Mouse (Mus musculus) CH12.LX (cell line): ENCODE results near the gene Rexo1. TPM values are rescaled to one million over a fixed set of nuclear protein-coding genes. Genes with fewer than 3 reads are reported as not detected.
A peak's percentile ranks its signal among the peaks of the same experiment; 100 is the strongest.

Experiments
- DNase-seq: peaks from one replicate; pipeline ENCODE4 v3.0.0-alpha.2; 2013; ENCODE audit errors: extremely low read depth
- H3K27ac ChIP-seq: 2 replicates; pipeline ENCODE4 v1.5.1; 2012; ENCODE audit warnings: low read depth, mild to moderate bottlenecking, control low read depth, moderate library complexity; ENCODE audit not compliant: insufficient read depth
- H3K27me3 ChIP-seq: replicated peaks from 2 replicates; pipeline ENCODE3; 2012; ENCODE audit warnings: inconsistent platforms
- H3K36me3 ChIP-seq, 2 experiments: replicated peaks in 1 of 2; 2 replicates each; pipeline versions ENCODE3 to v1.6.1; 2012; ENCODE audit warnings: inconsistent platforms in 1 of 2, low read length in 1 of 2, mild to moderate bottlenecking in 1 of 2, mixed read lengths in 1 of 2, moderate library complexity in 1 of 2; ENCODE audit not compliant: control insufficient read depth in 1 of 2, insufficient read depth in 1 of 2
- H3K4me1 ChIP-seq, 2 experiments: 2 replicates each; pipeline ENCODE4 v1.6.1; 2012; ENCODE audit warnings: inconsistent platforms in 1 of 2, moderate library complexity in 1 of 2; ENCODE audit not compliant: insufficient read depth in 2 of 2, control insufficient read depth in 1 of 2
- H3K4me2 ChIP-seq: 2 replicates; pipeline ENCODE4 v1.6.1; 2012; ENCODE audit warnings: low read depth, mild to moderate bottlenecking, control low read depth; ENCODE audit not compliant: poor library complexity, insufficient read depth, severe bottlenecking
- H3K4me3 ChIP-seq, 3 experiments: fragments of 150-350 bp in 1 of 3; sonication (generic) in 1 of 3; replicated peaks in 1 of 3; 2 replicates each; pipeline versions ENCODE3 to v1.5.1; 2011 to 2012; ENCODE audit warnings: low read depth in 2 of 3, low read length in 2 of 3, mild to moderate bottlenecking in 2 of 3, moderate library complexity in 2 of 3, control low read depth in 1 of 3, improper control_type of control experiment in 1 of 3, inconsistent platforms in 1 of 3, mixed read lengths in 1 of 3; ENCODE audit not compliant: poor library complexity in 1 of 3
- H3K79me2 ChIP-seq: replicated peaks from 2 replicates; pipeline ENCODE4 v1.6.1; 2012; ENCODE audit warnings: mild to moderate bottlenecking, moderate library complexity; ENCODE audit not compliant: control insufficient read depth, poor library complexity, insufficient read depth, severe bottlenecking; ENCODE audit errors: extremely low read depth
- H3K9ac ChIP-seq: 2 replicates; pipeline ENCODE4 v1.6.1; 2012; ENCODE audit warnings: low read depth, mild to moderate bottlenecking, control low read depth, moderate library complexity; ENCODE audit not compliant: insufficient read depth
- H3K9me3 ChIP-seq: replicated peaks from 2 replicates; pipeline ENCODE3; 2012; ENCODE audit warnings: low read length, inconsistent platforms, mixed read lengths
- CHD1 ChIP-seq: IDR thresholded peaks from 2 replicates; pipeline ENCODE4 v1.6.1; 2012; ENCODE audit warnings: low read depth, low read length, improper control_type of control experiment, inconsistent platforms
- CHD2 ChIP-seq: IDR thresholded peaks from 2 replicates; pipeline ENCODE4 v1.6.1; 2011; ENCODE audit warnings: low read length, improper control_type of control experiment
- CTCF ChIP-seq, 2 experiments: IDR thresholded peaks in 1 of 2; conservative IDR thresholded peaks in 1 of 2; 2 replicates each; pipeline ENCODE4 v1.5.1; 2011 to 2012; ENCODE audit warnings: low read depth in 2 of 2, low read length in 2 of 2, improper control_type of control experiment in 1 of 2, inconsistent platforms in 1 of 2, mild to moderate bottlenecking in 1 of 2, moderate library complexity in 1 of 2
- E2F4 ChIP-seq: IDR thresholded peaks from 2 replicates; pipeline ENCODE4 v1.6.1; 2011; ENCODE audit warnings: low read depth, low read length, improper control_type of control experiment; ENCODE audit not compliant: insufficient replicate concordance
- ETS1 ChIP-seq: conservative IDR thresholded peaks from 2 replicates; pipeline ENCODE4 v1.6.1; 2012; ENCODE audit warnings: low read depth, mild to moderate bottlenecking, inconsistent platforms, low read length, improper control_type of control experiment, moderate library complexity
- HCFC1 ChIP-seq: IDR thresholded peaks from 2 replicates; pipeline ENCODE4 v1.6.1; 2012; ENCODE audit warnings: low read depth, mild to moderate bottlenecking, inconsistent platforms, low read length, improper control_type of control experiment
- IRF4 ChIP-seq: IDR thresholded peaks from 2 replicates; pipeline ENCODE4 v1.6.1; 2014; ENCODE audit warnings: low read depth, mild to moderate bottlenecking, inconsistent platforms, low read length, improper control_type of control experiment
- JUN ChIP-seq: IDR thresholded peaks from 2 replicates; pipeline ENCODE4 v1.6.1; 2011; ENCODE audit warnings: low read depth, mild to moderate bottlenecking, low read length, improper control_type of control experiment, moderate library complexity; ENCODE audit not compliant: insufficient read depth
- JUND ChIP-seq: conservative IDR thresholded peaks from 2 replicates; pipeline ENCODE4 v1.6.1; 2011; ENCODE audit warnings: low read depth, low read length, improper control_type of control experiment
- MAX ChIP-seq: IDR thresholded peaks from 2 replicates; pipeline ENCODE4 v1.6.1; 2011; ENCODE audit warnings: low read length, improper control_type of control experiment
- MXI1 ChIP-seq: IDR thresholded peaks from 2 replicates; pipeline ENCODE4 v1.6.1; 2011; ENCODE audit warnings: mild to moderate bottlenecking, low read depth, low read length, improper control_type of control experiment
- NRF1 ChIP-seq: IDR thresholded peaks from 2 replicates; pipeline ENCODE4 v1.6.1; 2014; ENCODE audit warnings: low read depth, mild to moderate bottlenecking, inconsistent platforms, low read length, improper control_type of control experiment, moderate library complexity
- POLR2A ChIP-seq: IDR thresholded peaks from 2 replicates; pipeline ENCODE4 v1.6.1; 2011; ENCODE audit warnings: low read depth, mild to moderate bottlenecking, improper control_type of control experiment, low read length
- POLR2AphosphoS2 ChIP-seq: IDR thresholded peaks from 2 replicates; pipeline ENCODE4 v1.6.1; 2011; ENCODE audit warnings: low read depth, low read length, improper control_type of control experiment
- RAD21 ChIP-seq: IDR thresholded peaks from 2 replicates; pipeline ENCODE4 v1.6.1; 2011; ENCODE audit warnings: low read depth, mild to moderate bottlenecking, low read length, improper control_type of control experiment, moderate library complexity
- RCOR1 ChIP-seq: conservative IDR thresholded peaks from 2 replicates; pipeline ENCODE4 v1.6.1; 2012; ENCODE audit warnings: low read depth, mild to moderate bottlenecking, inconsistent platforms, low read length, improper control_type of control experiment
- SIN3A ChIP-seq: IDR thresholded peaks from 2 replicates; pipeline ENCODE4 v1.6.1; 2012; ENCODE audit warnings: low read length, improper control_type of control experiment, inconsistent platforms
- SMC3 ChIP-seq: IDR thresholded peaks from 2 replicates; pipeline ENCODE4 v1.6.1; 2011; ENCODE audit warnings: low read depth, low read length, improper control_type of control experiment
- TBP ChIP-seq: conservative IDR thresholded peaks from 2 replicates; pipeline ENCODE4 v1.6.1; 2011; ENCODE audit warnings: low read depth, low read length, improper control_type of control experiment
- TCF12 ChIP-seq: IDR thresholded peaks from 2 replicates; pipeline ENCODE4 v1.6.1; 2014; ENCODE audit warnings: low read depth, mild to moderate bottlenecking, inconsistent platforms, low read length, improper control_type of control experiment
- UBTF ChIP-seq: IDR thresholded peaks from 2 replicates; pipeline ENCODE4 v1.6.1; 2012; ENCODE audit warnings: low read depth, mild to moderate bottlenecking, inconsistent platforms, low read length, improper control_type of control experiment, moderate library complexity
- USF1 ChIP-seq: IDR thresholded peaks from 2 replicates; pipeline ENCODE4 v1.6.1; 2014; ENCODE audit warnings: low read depth, mild to moderate bottlenecking, inconsistent platforms, low read length, improper control_type of control experiment
- USF2 ChIP-seq: conservative IDR thresholded peaks from 2 replicates; pipeline ENCODE4 v1.6.1; 2011; ENCODE audit warnings: low read depth, low read length, improper control_type of control experiment
- ZMIZ1 ChIP-seq: IDR thresholded peaks from 2 replicates; pipeline ENCODE4 v1.6.1; 2012; ENCODE audit warnings: low read depth, mild to moderate bottlenecking, inconsistent platforms, low read length, improper control_type of control experiment
- dilution Hi-C: fragments of 300-500 bp; cut with MboI; formaldehyde crosslinking; loops from 2 replicates; pipeline ENCODE4 v1.14.3; 2020; ENCODE audit warnings: low sequenced_read_pairs; ENCODE audit not compliant: extremely low pct_unique_long_range_greater_than_20kb, extremely low pct_ligation_motif_present
- in situ Hi-C: fragments of 300-500 bp; cut with MboI; formaldehyde crosslinking; loops from 3 replicates; pipeline ENCODE4 v1.14.3; 2019; ENCODE audit warnings: low sequenced_read_pairs, low pct_ligation_motif_present, low pct_unique_long_range_greater_than_20kb, mixed read lengths
- polyA plus RNA-seq: library from polyadenylated mRNA; unstranded; fragments of >175 nt; gene quantifications from 2 replicates; pipeline ENCODE4 v1.2.1, GENCODE M21; 2012; ENCODE audit warnings: low read depth; ENCODE audit not compliant: insufficient read length
- total RNA-seq, 2 experiments: library from RNA; depleted of rRNA; stranded (reverse); fragments of 300-350 nt in 1 of 2; fragments of >200 nt in 1 of 2; gene quantifications; 2 replicates each; pipeline ENCODE4 v1.2.3; 2012 to 2014

Gene Rexo1
- total and polyA plus RNA-seq, 3 experiments, result 7.0 to 41.9 (median 17.7) TPM

DNA sequence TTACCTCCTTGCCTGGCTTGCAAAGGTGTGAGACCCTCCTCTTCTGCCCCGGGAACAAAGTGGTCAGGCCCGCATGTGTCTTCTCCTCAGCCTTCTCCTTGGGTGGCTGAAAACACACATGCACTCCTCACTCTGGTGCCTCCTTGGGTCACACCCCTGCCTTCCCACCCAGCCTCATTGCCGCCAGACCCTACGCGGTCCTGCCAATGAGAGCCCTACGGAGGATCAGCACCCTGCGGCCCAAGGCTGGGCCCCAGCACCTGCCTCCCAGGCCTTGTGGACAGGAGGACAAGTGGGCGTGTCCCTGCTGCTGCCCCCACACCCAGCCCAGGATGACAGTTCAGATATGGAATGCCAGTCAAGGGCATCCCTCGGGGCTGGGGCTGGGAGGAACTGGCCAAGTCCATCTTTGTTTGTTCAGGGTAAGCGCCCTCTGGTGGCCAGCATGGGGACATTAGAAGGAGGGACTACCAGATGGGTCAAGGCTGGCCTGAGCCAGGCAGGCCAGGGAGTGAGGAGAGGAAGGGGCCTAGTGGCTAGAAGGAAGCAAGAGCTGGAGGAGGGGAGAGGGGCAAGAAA lies 12.8 kb downstream of the Rexo1 start:
- H3K27ac ChIP-seq, result no peak overlapping the region

DNA sequence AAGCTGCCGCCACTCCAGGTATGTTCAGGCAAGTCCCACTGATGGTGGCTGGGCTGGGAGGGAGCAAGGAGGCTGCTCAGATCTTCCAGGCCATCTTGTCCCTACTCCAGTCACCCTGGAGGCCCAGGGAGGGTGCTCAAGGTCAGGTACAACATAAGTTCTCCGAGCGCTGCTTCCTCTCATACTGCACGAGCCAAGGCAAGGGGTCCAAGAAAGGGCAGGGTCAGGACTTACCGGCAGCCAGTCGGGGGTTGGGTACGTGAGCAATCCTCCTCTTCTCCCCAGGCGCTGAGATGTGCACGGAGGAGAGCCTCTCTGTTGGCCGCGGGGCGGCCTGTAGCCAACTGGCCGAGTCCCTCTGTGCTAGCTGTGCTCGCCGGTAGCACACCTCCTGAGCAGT lies 13.8 kb downstream of the Rexo1 start:
- dilution Hi-C loops, result no loop called here
- H3K27me3 ChIP-seq, result no peaks in the 10 kb centered on the region
- no peak overlapping the region for H3K27ac ChIP-seq
- peaks cover 80 to 95% of the 10 kb centered on the region in 2 experiments for H3K36me3 ChIP-seq
- H3K9ac ChIP-seq, result no peak overlapping the region
- peaks cover 5% of the 10 kb centered on the region; the same call in 1 of the 2 replicates for H3K79me2 ChIP-seq
- TF ChIP-seq POLR2AphosphoS2, result no peak
- TF ChIP-seq MAX, result no peak
- no peak for TF ChIP-seq RCOR1
- no peak for TF ChIP-seq CHD2
- no peak for TF ChIP-seq UBTF
- no peak for TF ChIP-seq ZMIZ1
- no peak for TF ChIP-seq MXI1
- no peak for TF ChIP-seq E2F4
- TF ChIP-seq RAD21, result no peak
- TF ChIP-seq HCFC1, result no peak
- no peak for TF ChIP-seq CTCF (conservative IDR thresholded peaks at IDR 0.05 in 1 of 2, IDR thresholded peaks at IDR 0.05 in 1 of 2; ENCODE audit: low read depth in 2 of 2, low read length in 2 of 2)
- no peak for TF ChIP-seq SIN3A
- TF ChIP-seq NRF1, result no peak
- TF ChIP-seq JUND, result no peak
- no peak for TF ChIP-seq USF1
- no peak for TF ChIP-seq ETS1
- TF ChIP-seq TBP, result no peak
- TF ChIP-seq CHD1, result no peak
- TF ChIP-seq JUN, result no peak
- TF ChIP-seq POLR2A, result no peak
- no peak for DNase-seq
- H3K4me3 ChIP-seq, result no peak overlapping the region
- in situ Hi-C loops, result no loop called here
- no peaks in the 10 kb centered on the region for H3K9me3 ChIP-seq
- H3K4me2 ChIP-seq, result no peak overlapping the region
- peaks cover 0 to 6% of the 10 kb centered on the region in 2 experiments; a peak in 1 of 4 replicates for H3K4me1 ChIP-seq

More for the DNA sequence above, 12.8 kb downstream of the Rexo1 start:
- H3K4me2 ChIP-seq, result no peak overlapping the region
- no peaks in the 10 kb centered on the region for H3K9me3 ChIP-seq
- peak; percentile 30 for DNase-seq
- H3K4me3 ChIP-seq, result no peak overlapping the region
- peaks cover 9% of the 10 kb centered on the region; the same call in 1 of the 2 replicates for H3K79me2 ChIP-seq
- H3K36me3 ChIP-seq, result peaks cover 71 to 94% of the 10 kb centered on the region in 2 experiments
- H3K27me3 ChIP-seq, result no peaks in the 10 kb centered on the region
- H3K4me1 ChIP-seq, result peaks cover 0 to 6% of the 10 kb centered on the region in 2 experiments; a peak in 2 of 4 replicates
- TF ChIP-seq SMC3, result peak; percentile 71
- TF ChIP-seq TCF12, result no peak
- TF ChIP-seq RAD21, result peak; percentile 10
- no peak for TF ChIP-seq USF2
- TF ChIP-seq CTCF (conservative IDR thresholded peaks at IDR 0.05 in 1 of 2, IDR thresholded peaks at IDR 0.05 in 1 of 2; ENCODE audit: low read depth in 2 of 2, low read length in 2 of 2), result peak; percentile 10 to 70; a peak in 2 of 4 replicates
- TF ChIP-seq IRF4, result 0 out of 2 replicates have a peak, but pooled peaks have one; percentile 14
- no peak overlapping the region for H3K9ac ChIP-seq
- in situ Hi-C loops, result no loop called here
- dilution Hi-C loops, result no loop called here
